Mouse (Mus musculus): ENCODE results near the gene 2310011J03Rik. TPM values are rescaled to one million over a fixed set of nuclear protein-coding genes. Genes with fewer than 3 reads are reported as not detected.
A peak's percentile ranks its signal among the peaks of the same experiment; 100 is the strongest.

Gene 2310011J03Rik
- polyA plus RNA-seq, 1 experiment from 2014 or later = 27.4 TPM

GRCm38 (mm10) chr10:80282481-80283441, 37.6 kb downstream of the 2310011J03Rik start:
- no peak overlapping the region for H3K4me2 ChIP-seq (ENCODE audit: low read depth, low read length)

GRCm38 (mm10) chr10:80281921-80282371, 38.4 kb downstream of the 2310011J03Rik start:
- Histone ChIP-seq H3K9me3 (ENCODE audit: low read length) (no peaks in the 10 kb centered on the region), H3K4me3 (ENCODE audit: low read depth, low read length) (no peak overlapping the region), H3K9ac (replicated peaks) (0 out of 2 replicates have a peak overlapping the region, but pooled peaks have one; percentile 30), H3K4me2 (ENCODE audit: low read depth, low read length) (no peak overlapping the region), H3K27ac (ENCODE audit: low read depth) (peak overlapping the region; percentile 59), H3K4me1 (ENCODE audit: insufficient read depth) (peaks cover 26% of the 10 kb centered on the region), H3K36me3 (replicated peaks; ENCODE audit: insufficient read depth, low read length) (peaks cover 80% of the 10 kb centered on the region), H3K27me3 (ENCODE audit: insufficient read depth, low read length) (no peaks in the 10 kb centered on the region)
- ATAC-seq (peak; percentile 47), DNase-seq (peak; percentile 63)
- TF ChIP-seq CTCF (IDR thresholded peaks at IDR 0.05; ENCODE audit: low read depth) (no peak), EP300 (IDR thresholded peaks at IDR 0.05; ENCODE audit: low read depth) (no peak)
- 61% methylated on average over 8 of the region's 8 CpGs for WGBS (ENCODE audit: insufficient replicate concordance)

More at GRCm38 (mm10) chr10:80282481-80283441, 37.6 kb downstream of the 2310011J03Rik start:
- TF ChIP-seq CTCF (IDR thresholded peaks at IDR 0.05; ENCODE audit: low read depth) = no peak
- no peak for TF ChIP-seq EP300 (IDR thresholded peaks at IDR 0.05; ENCODE audit: low read depth)
- Histone ChIP-seq H3K9ac (replicated peaks) (peak overlapping the region; percentile 30; the same call in 1 of the 2 replicates), H3K4me1 (ENCODE audit: insufficient read depth) (peaks cover 26% of the 10 kb centered on the region), H3K27ac (ENCODE audit: low read depth) (peak overlapping the region; percentile 59), H3K36me3 (replicated peaks; ENCODE audit: insufficient read depth, low read length) (peaks cover 77% of the 10 kb centered on the region), H3K4me3 (ENCODE audit: low read depth, low read length) (no peak overlapping the region), H3K9me3 (ENCODE audit: low read length) (no peaks in the 10 kb centered on the region), H3K27me3 (ENCODE audit: insufficient read depth, low read length) (no peaks in the 10 kb centered on the region)
- WGBS (ENCODE audit: insufficient replicate concordance) = 84% methylated on average over 20 of the region's 20 CpGs
- no peak for DNase-seq
- no peak for ATAC-seq

- Histone ChIP-seq H3K9me3 (ENCODE audit: low read length) (no peaks in the 10 kb centered on the region), H3K4me3 (ENCODE audit: low read depth, low read length) (no peak overlapping the region), H3K4me2 (ENCODE audit: low read depth, low read length) (no peak overlapping the region), H3K27ac (ENCODE audit: low read depth) (peak overlapping the region; percentile 59), H3K36me3 (replicated peaks; ENCODE audit: insufficient read depth, low read length) (peaks cover 77% of the 10 kb centered on the region), H3K9ac (replicated peaks) (no peak overlapping the region), H3K4me1 (ENCODE audit: insufficient read depth) (peaks cover 26% of the 10 kb centered on the region), H3K27me3 (ENCODE audit: insufficient read depth, low read length) (no peaks in the 10 kb centered on the region)
- ATAC-seq (peak; percentile 50), DNase-seq (no peak)
- WGBS (ENCODE audit: insufficient replicate concordance) = 62% methylated on average over 7 of the region's 7 CpGs
- no peak for TF ChIP-seq CTCF (IDR thresholded peaks at IDR 0.05; ENCODE audit: low read depth)
- TF ChIP-seq EP300 (IDR thresholded peaks at IDR 0.05; ENCODE audit: low read depth) = no peak
Observed at GRCm38 (mm10) chr10:80281304-80281703, 39.0 kb downstream of the 2310011J03Rik start.

GRCm38 (mm10) chr10:80279273-80279672, 41.1 kb downstream of the 2310011J03Rik start:
- no peak for TF ChIP-seq CTCF (IDR thresholded peaks at IDR 0.05; ENCODE audit: low read depth)
- TF ChIP-seq EP300 (IDR thresholded peaks at IDR 0.05; ENCODE audit: low read depth) = no peak
- peak overlapping the region; percentile 16; the same call in 1 of the 2 replicates for H3K27ac ChIP-seq (ENCODE audit: low read depth)
- H3K27me3 ChIP-seq (ENCODE audit: insufficient read depth, low read length) = no peaks in the 10 kb centered on the region
- WGBS (ENCODE audit: insufficient replicate concordance) = 90% methylated on average over 12 of the region's 12 CpGs
- H3K36me3 ChIP-seq (replicated peaks; ENCODE audit: insufficient read depth, low read length) = peaks cover 79% of the 10 kb centered on the region
- H3K9me3 ChIP-seq (ENCODE audit: low read length) = no peaks in the 10 kb centered on the region
- H3K4me2 ChIP-seq (ENCODE audit: low read depth, low read length) = no peak overlapping the region
- ATAC-seq = no peak
- no peak overlapping the region for H3K4me3 ChIP-seq (ENCODE audit: low read depth, low read length)
- H3K4me1 ChIP-seq (ENCODE audit: insufficient read depth) = peaks cover 26% of the 10 kb centered on the region
- no peak overlapping the region for H3K9ac ChIP-seq (replicated peaks)
- no peak for DNase-seq

GRCm38 (mm10) chr10:80278390-80278789, 41.9 kb downstream of the 2310011J03Rik start:
- WGBS (ENCODE audit: insufficient replicate concordance) = 91% methylated on average over 9 of the region's 9 CpGs
- peaks cover 32% of the 10 kb centered on the region for H3K4me1 ChIP-seq (ENCODE audit: insufficient read depth)
- peaks cover 79% of the 10 kb centered on the region for H3K36me3 ChIP-seq (replicated peaks; ENCODE audit: insufficient read depth, low read length)

GRCm38 (mm10) chr10:80276238-80276637, 44.1 kb downstream of the 2310011J03Rik start:
- DNase-seq (peak; percentile 63), ATAC-seq (peak; percentile 74)
- no peaks in the 10 kb centered on the region for H3K9me3 ChIP-seq (ENCODE audit: low read length)
- H3K9ac ChIP-seq (replicated peaks) = no peak overlapping the region
- peaks cover 31% of the 10 kb centered on the region for H3K4me1 ChIP-seq (ENCODE audit: insufficient read depth)
- no peak overlapping the region for H3K4me3 ChIP-seq (ENCODE audit: low read depth, low read length)
- TF ChIP-seq CTCF (IDR thresholded peaks at IDR 0.05; ENCODE audit: low read depth) (no peak), EP300 (IDR thresholded peaks at IDR 0.05; ENCODE audit: low read depth) (no peak)
- peaks cover 80% of the 10 kb centered on the region for H3K36me3 ChIP-seq (replicated peaks; ENCODE audit: insufficient read depth, low read length)
- peak overlapping the region; percentile 44; the same call in 1 of the 2 replicates for H3K27ac ChIP-seq (ENCODE audit: low read depth)
- no peaks in the 10 kb centered on the region for H3K27me3 ChIP-seq (ENCODE audit: insufficient read depth, low read length)
- no peak overlapping the region for H3K4me2 ChIP-seq (ENCODE audit: low read depth, low read length)
- WGBS (ENCODE audit: insufficient replicate concordance) = 53% methylated on average over 5 of the region's 5 CpGs

More at GRCm38 (mm10) chr10:80278390-80278789, 41.9 kb downstream of the 2310011J03Rik start:
- no peak for DNase-seq
- ATAC-seq = no peak
- Histone ChIP-seq H3K4me3 (ENCODE audit: low read depth, low read length) (no peak overlapping the region), H3K4me2 (ENCODE audit: low read depth, low read length) (no peak overlapping the region), H3K27me3 (ENCODE audit: insufficient read depth, low read length) (no peaks in the 10 kb centered on the region), H3K9ac (replicated peaks) (no peak overlapping the region), H3K9me3 (ENCODE audit: low read length) (no peaks in the 10 kb centered on the region), H3K27ac (ENCODE audit: low read depth) (no peak overlapping the region)
- TF ChIP-seq CTCF (IDR thresholded peaks at IDR 0.05; ENCODE audit: low read depth) (no peak), EP300 (IDR thresholded peaks at IDR 0.05; ENCODE audit: low read depth) (no peak)
